Mouse (Mus musculus): Measurements from ENCODE around the gene St6galnac4.
A peak's percentile ranks its signal among the peaks of the same experiment; 100 is the strongest.

Gene St6galnac4

GRCm38 (mm10) chr2:32629276-32629976 lies 42.5 kb downstream of the St6galnac4 start:
- peak; percentile 54 for DNase-seq

GRCm38 (mm10) chr2:32630036-32630435 lies 43.1 kb downstream of the St6galnac4 start:
- DNase-seq = peak; percentile 23

GRCm38 (mm10) chr2:32631046-32631445 lies 44.2 kb downstream of the St6galnac4 start:
- DNase-seq = peak; percentile 40

- DNase-seq = peak; percentile 76
Measured at GRCm38 (mm10) chr2:32631737-32632394, 45.0 kb downstream of the St6galnac4 start.

GRCm38 (mm10) chr2:32633660-32634059 lies 46.8 kb downstream of the St6galnac4 start:
- peak; percentile 21 for DNase-seq

GRCm38 (mm10) chr2:32634277-32635105 lies 47.6 kb downstream of the St6galnac4 start:
- DNase-seq = peak; percentile 33

GRCm38 (mm10) chr2:32636617-32637016 lies 49.7 kb downstream of the St6galnac4 start:
- no peak for DNase-seq

GRCm38 (mm10) chr2:32637778-32638281 lies 50.9 kb downstream of the St6galnac4 start:
- DNase-seq = no peak

- no peak for DNase-seq
Measured at GRCm38 (mm10) chr2:32639632-32640031, 52.7 kb downstream of the St6galnac4 start.

GRCm38 (mm10) chr2:32640550-32641051 lies 53.7 kb downstream of the St6galnac4 start:
- DNase-seq = no peak

GRCm38 (mm10) chr2:32641810-32642209 lies 54.9 kb downstream of the St6galnac4 start:
- no peak for DNase-seq

- DNase-seq = no peak
Measured at GRCm38 (mm10) chr2:32642813-32643212, 55.9 kb downstream of the St6galnac4 start.

- DNase-seq = no peak
Measured at GRCm38 (mm10) chr2:32644083-32644482, 57.2 kb downstream of the St6galnac4 start.

- no peak for DNase-seq
Measured at GRCm38 (mm10) chr2:32644799-32645475, 58.0 kb downstream of the St6galnac4 start.

GRCm38 (mm10) chr2:32645647-32646046 lies 58.8 kb downstream of the St6galnac4 start:
- no peak for DNase-seq

GRCm38 (mm10) chr2:32646379-32647056 lies 59.6 kb downstream of the St6galnac4 start, which contains the start of gene Eng:
Gene Eng, plus strand, starts transcription at chr2:32646595.
- DNase-seq = no peak

- no peak for DNase-seq
Measured at GRCm38 (mm10) chr2:32647366-32647765, 60.5 kb downstream of the St6galnac4 start.
